Mouse (Mus musculus): ENCODE measurements around the gene Adamts20.

The Adamts20 gene

DNA sequence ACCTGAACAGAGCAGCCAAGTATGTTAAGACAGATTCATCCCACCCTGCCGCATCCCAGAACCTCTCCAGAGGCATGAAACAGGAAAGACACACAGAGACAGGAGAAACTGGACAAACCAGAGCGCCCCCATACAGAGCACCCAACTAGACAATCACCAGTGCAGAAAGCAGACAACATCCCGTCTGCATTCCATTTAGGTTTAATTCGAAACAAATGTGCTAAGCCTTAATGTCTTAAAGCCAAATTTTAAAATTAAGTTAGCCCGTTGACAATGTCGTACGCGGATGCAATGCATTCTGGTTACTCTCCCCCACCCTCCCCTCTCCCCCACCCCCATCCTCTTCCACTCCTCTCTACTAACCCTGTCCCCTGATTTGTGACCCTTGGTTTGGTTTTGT, 126.2 kb downstream of the Adamts20 start:
- no peak for DNase-seq (ENCODE audit: low spot score)

- DNase-seq (ENCODE audit: low spot score), result no peak
These were observed 130.6 kb downstream of the Adamts20 start for GRCm38 (mm10) chr15:94334586-94334985.

GRCm38 (mm10) chr15:94326626-94327025, 138.6 kb downstream of the Adamts20 start:
- no peak for DNase-seq (ENCODE audit: low spot score)

- peak; percentile 16 for DNase-seq (ENCODE audit: low spot score)
These were observed 139.6 kb downstream of the Adamts20 start for GRCm38 (mm10) chr15:94325509-94326181.

GRCm38 (mm10) chr15:94316171-94316570, 149.0 kb downstream of the Adamts20 start:
- DNase-seq (ENCODE audit: low spot score), result no peak

DNA sequence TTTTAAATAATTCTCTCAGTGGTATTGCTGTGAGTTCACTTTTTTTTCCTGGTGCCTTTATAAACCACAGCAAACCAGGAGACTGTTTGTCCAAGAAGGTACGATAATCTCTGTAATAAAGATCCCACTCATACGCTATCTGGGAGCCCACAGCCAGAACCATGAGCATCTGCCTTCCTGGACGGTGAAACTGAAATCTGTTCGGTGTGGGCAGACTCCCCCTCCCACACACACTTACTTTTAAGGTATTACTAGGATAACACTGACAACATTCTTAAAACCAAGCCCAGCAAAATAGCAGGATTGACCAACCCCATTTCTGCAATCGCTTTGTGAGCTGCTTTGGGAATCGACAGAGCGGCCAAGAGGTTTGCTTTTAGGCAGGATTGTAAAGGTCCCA, 155.5 kb downstream of the Adamts20 start:
- DNase-seq (ENCODE audit: low spot score), result no peak

GRCm38 (mm10) chr15:94307888-94308287, 157.3 kb downstream of the Adamts20 start:
- DNase-seq (ENCODE audit: low spot score), result no peak

DNA sequence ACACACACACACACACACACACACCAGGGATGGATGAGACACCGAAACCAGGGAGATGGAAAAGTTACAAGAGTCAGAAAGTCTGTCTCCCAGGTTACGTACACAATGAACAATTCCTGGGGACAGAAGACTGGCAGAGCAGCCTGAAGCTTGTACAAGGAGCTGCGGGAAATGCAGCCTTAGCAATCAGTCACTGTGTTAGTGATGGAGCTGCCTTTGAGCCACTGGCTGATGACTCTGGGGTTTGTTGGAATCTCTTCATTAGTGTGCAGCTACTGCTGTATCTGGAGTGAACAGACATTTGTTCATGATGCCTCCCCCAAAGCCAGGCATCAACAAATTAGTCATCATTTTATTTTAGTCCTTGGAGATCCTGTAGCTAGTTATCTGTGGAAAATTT, 162.1 kb downstream of the Adamts20 start:
- no peak for DNase-seq (ENCODE audit: low spot score)

- DNase-seq (ENCODE audit: low spot score), result no peak
These were observed 171.1 kb downstream of the Adamts20 start for GRCm38 (mm10) chr15:94294084-94294483.

DNA sequence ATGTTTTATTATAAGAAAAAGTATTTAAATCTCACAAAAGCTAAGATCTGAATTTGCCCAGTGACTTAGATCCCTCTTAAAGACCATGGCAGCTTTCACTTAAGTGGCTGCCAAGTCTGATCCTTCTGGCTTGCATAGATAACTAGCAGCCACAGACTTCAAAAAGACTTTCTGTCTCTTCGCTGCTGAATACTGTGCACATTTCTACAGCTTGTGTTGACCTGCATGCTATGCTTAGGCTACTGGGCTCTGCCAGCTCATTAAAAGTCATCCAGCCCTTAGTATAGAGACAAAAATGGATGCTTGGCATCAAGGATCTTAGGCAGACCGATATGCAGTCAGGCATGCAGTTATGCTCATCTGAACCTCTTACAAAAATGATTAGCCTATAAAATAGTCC, 177.2 kb downstream of the Adamts20 start:
- no peak for DNase-seq (ENCODE audit: low spot score)

DNA sequence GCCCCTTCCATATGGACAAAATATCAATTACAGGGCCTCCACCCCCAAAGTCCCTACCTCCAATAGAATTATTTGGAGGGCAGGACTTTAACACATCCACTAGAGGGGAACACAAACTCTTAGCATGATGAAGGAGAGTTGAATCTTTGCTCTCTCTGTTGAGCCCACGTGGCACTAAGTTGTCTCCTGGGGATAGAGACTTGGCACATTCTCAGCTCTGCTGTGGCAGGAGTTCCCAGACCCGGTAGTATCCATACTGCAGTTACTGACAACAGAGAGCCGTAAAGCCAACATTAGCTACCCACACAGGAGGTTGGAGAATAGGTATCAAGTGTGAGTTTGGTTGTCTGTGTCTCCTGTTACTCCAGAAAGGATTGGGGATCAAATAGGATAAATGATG, 177.7 kb downstream of the Adamts20 start:
- no peak for DNase-seq (ENCODE audit: low spot score)

- DNase-seq (ENCODE audit: low spot score), result no peak
These were observed 188.8 kb downstream of the Adamts20 start for GRCm38 (mm10) chr15:94276418-94276817.

DNA sequence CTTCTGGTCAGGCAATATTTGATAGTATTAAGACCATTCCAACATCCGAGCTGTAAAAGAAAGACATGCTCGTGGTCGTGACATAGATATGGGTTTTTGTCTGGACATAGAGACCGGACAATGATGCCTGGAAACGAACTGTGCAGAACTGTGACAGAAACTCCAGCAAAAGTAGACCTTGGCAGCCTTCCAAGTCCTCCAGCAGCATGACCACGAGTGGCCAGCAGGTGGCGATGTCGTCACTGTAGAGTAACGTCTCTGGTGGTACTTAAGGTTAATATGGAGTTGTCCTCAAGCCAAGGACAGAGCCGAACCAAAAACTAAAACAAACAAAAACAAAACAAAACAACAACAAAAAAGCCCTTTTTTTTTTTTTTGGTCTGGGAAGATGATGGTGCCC, 199.6 kb downstream of the Adamts20 start:
- DNase-seq (ENCODE audit: low spot score), result peak; percentile 86

GRCm38 (mm10) chr15:94264497-94264879, 200.7 kb downstream of the Adamts20 start:
- no peak for DNase-seq (ENCODE audit: low spot score)

- no peak for DNase-seq (ENCODE audit: low spot score)
These were observed 201.2 kb downstream of the Adamts20 start for GRCm38 (mm10) chr15:94263866-94264496.

DNA sequence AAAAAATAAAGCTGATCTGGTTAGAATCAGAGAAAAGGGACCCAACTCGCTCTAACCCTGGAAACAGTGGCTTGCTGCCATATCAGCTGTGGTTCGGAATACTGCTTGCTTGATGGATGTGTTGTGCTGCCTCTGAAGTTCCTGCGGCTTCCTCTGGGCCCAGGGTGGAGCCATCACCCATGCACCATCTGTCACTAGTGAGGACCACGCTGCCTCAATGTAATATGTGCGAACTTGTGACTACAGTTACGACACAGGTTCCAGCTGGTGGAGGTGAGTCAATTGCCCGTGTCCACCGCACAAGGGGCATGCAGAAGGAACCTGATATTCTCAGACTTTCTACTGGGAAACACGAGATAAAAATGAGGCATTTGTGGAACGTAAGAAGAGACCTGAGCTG, 202.0 kb downstream of the Adamts20 start:
- DNase-seq (ENCODE audit: low spot score), result no peak

- DNase-seq (ENCODE audit: low spot score), result no peak
These were observed 205.7 kb downstream of the Adamts20 start for GRCm38 (mm10) chr15:94259497-94259896.

DNA sequence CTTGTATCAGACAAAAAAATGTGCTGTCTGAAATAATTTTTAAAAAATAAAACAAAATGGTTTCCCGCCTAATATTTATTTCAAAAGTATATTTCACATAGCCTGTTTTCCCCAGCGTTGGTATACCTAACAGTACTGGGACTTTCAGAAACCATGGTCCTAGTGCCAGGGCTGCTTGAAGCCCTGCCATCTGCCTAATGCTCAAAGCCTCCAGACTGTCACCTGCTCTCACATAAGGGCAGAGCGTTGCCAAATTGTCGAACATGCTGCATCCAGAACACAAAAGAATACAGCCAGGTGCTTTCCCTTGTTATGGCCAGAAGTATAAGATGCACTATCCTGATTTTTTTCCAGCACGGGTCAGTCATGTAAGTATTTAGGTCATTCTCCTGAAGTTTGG, 209.7 kb downstream of the Adamts20 start:
- no peak for DNase-seq (ENCODE audit: low spot score)

DNA sequence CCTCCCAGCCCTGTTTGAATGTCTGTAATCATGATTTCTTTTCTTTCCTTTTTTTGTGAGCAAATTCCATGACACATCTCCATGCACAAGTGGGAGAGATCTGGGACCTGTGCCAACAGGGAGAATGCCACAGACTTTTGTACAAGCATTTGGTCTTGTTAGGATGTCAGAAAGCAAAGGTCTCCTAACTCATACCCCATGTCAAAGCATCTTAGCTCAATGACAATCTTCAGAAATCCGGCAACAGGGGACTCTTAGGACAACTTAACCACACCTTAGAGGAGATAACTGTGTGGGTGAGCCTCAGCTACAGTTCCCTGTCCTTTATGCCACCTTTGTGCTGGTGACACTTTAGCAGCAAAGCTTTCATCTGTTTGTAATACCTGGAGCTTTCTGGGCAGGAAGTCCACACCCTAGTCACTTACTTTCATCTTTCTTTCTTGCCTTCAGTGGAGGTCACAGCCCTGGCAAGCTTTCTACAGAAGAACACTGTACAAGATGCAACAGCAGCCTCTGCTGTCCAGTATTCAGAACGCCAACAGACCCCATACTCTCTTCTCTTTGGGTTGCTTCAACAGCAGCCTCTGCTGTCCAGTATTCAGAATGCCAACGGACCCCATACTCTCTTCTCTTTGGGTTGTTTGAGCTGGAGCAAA, 210.2 kb downstream of the Adamts20 start:
- DNase-seq (ENCODE audit: low spot score), result no peak

- DNase-seq (ENCODE audit: low spot score), result no peak
These were observed 210.9 kb downstream of the Adamts20 start for GRCm38 (mm10) chr15:94254091-94254860.

- no peak for DNase-seq (ENCODE audit: low spot score)
These were observed 212.1 kb downstream of the Adamts20 start for GRCm38 (mm10) chr15:94252962-94253712.

DNA sequence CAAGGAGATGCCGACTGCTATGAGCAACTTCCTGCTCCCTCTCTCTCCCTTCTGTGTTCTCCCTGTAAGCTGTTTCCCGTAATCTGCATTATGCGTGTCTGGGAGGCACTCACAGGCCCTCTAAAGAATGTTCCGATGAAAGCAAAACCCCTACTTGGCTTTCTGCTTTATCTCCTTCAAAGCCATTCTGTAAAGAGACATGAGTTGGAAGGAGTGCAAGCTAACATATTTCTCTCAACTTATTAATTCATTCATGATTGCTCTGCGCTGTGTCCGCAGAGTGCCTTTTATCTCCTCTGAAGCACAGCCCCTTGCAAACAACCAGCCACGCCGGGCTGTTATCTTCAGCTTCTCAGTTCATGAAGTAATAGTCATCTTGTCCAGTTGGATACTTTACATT, 215.5 kb downstream of the Adamts20 start:
- DNase-seq (ENCODE audit: low spot score), result no peak

Data from urinary bladder, postnatal 25 days (tissue).